28 mouse cellular contexts compared by ENCODE assay signal in the genomic region with DNA sequence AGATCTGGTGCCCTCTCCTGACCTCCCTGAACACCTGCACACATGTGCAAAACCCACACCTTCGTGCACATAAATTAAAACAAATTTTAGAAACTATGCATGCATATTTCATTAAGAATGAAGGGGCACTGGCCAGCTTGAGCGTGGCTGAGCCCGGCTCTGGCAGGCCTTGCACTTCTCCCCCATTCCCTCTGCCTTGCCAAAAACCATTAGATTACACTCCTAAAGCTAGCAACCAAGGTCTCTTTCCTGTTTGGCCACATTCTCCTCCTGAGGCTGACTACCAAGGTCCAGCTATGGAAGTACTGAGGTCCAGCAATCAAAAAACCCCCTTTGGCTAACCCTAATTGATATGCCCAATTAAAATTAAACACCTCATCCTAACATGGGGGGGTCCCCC. TPM values are rescaled to one million over a fixed set of nuclear protein-coding genes. Genes with fewer than 3 reads are reported as not detected.
"Had no signal": no experiment of that assay in that cellular context is flagged by ENCODE, and none has a peak within 500 bp of the region (broad histone marks: within the 10 kb centered on the region; RNA-seq: fewer than 3 reads in every experiment).

No protein-coding gene starts in this region.

- H3K4me1 ChIP-seq: limb, embryonic 12.5 days; lung, embryonic 15.5 days; midbrain, embryonic 15.5 days; neural tube, embryonic 12.5 days; stomach, embryonic 15.5 days had no signal

- H3K4me3 ChIP-seq: limb, embryonic 12.5 days; limb, embryonic 15.5 days; lung, embryonic 15.5 days; midbrain, embryonic 15.5 days; neural tube, embryonic 12.5 days; stomach, embryonic 15.5 days had no signal

- DNase-seq: kidney, adult 8-10 months; kidney, postnatal 4 days; left cerebral cortex, postnatal 4 days; liver, postnatal 0 days; lung, postnatal 14 days; lung, postnatal 4 days; retina, postnatal 1 day; right cerebral cortex, postnatal 25 days; spleen, adult 18-20 months; thymus, postnatal 36 days had no signal

RNA-seq across cellular contexts. Expression of gene Padi3, which starts 13.7 kb away (rescaled TPM):
- total RNA-seq: layer of hippocampus, adult 18-20 months; layer of hippocampus, postnatal 14 days; left cerebral cortex, adult 8-10 months; left cerebral cortex, postnatal 4 days; neutrophil, adult 5-6 weeks had no signal
- polyA plus RNA-seq: midbrain, embryonic 11.5 days; midbrain, embryonic 15.5 days; neural tube, embryonic 12.5 days had no signal

RNA-seq across cellular contexts. Expression of gene Padi4, which starts 22.8 kb away (rescaled TPM):
- total RNA-seq: layer of hippocampus, adult 18-20 months; layer of hippocampus, postnatal 14 days; left cerebral cortex, postnatal 14 days; left cerebral cortex, postnatal 4 days had no signal
- polyA plus RNA-seq: limb, embryonic 12.5 days had no signal

RNA-seq across cellular contexts. Expression of gene Padi1, which starts 48.8 kb away (rescaled TPM):
- total RNA-seq: layer of hippocampus, adult 18-20 months; layer of hippocampus, postnatal 14 days; left cerebral cortex, postnatal 14 days had no signal

RNA-seq across cellular contexts. Expression of gene Padi6, which starts 54.3 kb away (rescaled TPM):
- total RNA-seq: megakaryocyte progenitor cell, adult 5-6 weeks; megakaryocyte-erythroid progenitor cell, adult 5-6 weeks had no signal
- polyA plus RNA-seq: kidney, embryonic 16.5 days; limb, embryonic 12.5 days; limb, embryonic 15.5 days; liver, embryonic 11.5 days; liver, embryonic 14.5 days; liver, postnatal 0 days; midbrain, embryonic 11.5 days; neural tube, embryonic 12.5 days; urinary bladder, adult 2 months had no signal
